Mouse (Mus musculus) neural tube, embryonic 14.5 days (tissue): Measurements from ENCODE around the gene Il19. TPM values are rescaled to one million over a fixed set of nuclear protein-coding genes. Genes with fewer than 3 reads are reported as not detected.

Experiments used
- ATAC-seq: fragments of 200-750 bp; cut with Nextera tagmentation; 2 replicates; pipeline ENCODE4 v1.8.0; 2017; ENCODE audit warnings: low read depth, mild to moderate bottlenecking, moderate TSS enrichment, moderate library complexity
- H3K27ac ChIP-seq: fragments of 300-500 bp; sonication (generic); 2 replicates; pipeline ENCODE4 v1.5.1; 2014; ENCODE audit warnings: low read depth, mild to moderate bottlenecking, control low read depth, low read length, moderate library complexity, mixed read lengths
- H3K27me3 ChIP-seq: fragments of 300-500 bp; sonication (generic); 2 replicates; pipeline ENCODE4 v1.6.1; 2014; ENCODE audit warnings: low read length; ENCODE audit not compliant: control insufficient read depth, insufficient read depth
- H3K36me3 ChIP-seq: fragments of 300-500 bp; sonication (generic); 2 replicates; pipeline ENCODE4 v1.6.1; 2014; ENCODE audit warnings: low read length, mixed read lengths; ENCODE audit not compliant: control insufficient read depth, insufficient read depth
- H3K4me1 ChIP-seq: fragments of 300-500 bp; sonication (generic); 2 replicates; pipeline ENCODE4 v1.6.1; 2014; ENCODE audit warnings: low read length; ENCODE audit not compliant: control insufficient read depth, insufficient read depth
- H3K4me2 ChIP-seq: fragments of 300-500 bp; sonication (generic); 2 replicates; pipeline ENCODE4 v1.6.1; 2014; ENCODE audit warnings: mild to moderate bottlenecking, low read depth, low read length, control low read depth
- H3K4me3 ChIP-seq: fragments of 300-500 bp; sonication (generic); 2 replicates; pipeline ENCODE4 v1.5.1; 2014; ENCODE audit warnings: low read depth, low read length, control low read depth, mixed read lengths
- H3K9ac ChIP-seq: fragments of 300-500 bp; sonication (generic); replicated peaks from 2 replicates; pipeline ENCODE4 v1.6.1; 2014; ENCODE audit warnings: low read depth, mild to moderate bottlenecking, control low read depth, low read length, mixed read lengths
- H3K9me3 ChIP-seq: fragments of 300-500 bp; sonication (generic); 2 replicates; pipeline ENCODE4 v1.6.1; 2016; ENCODE audit warnings: low read length; ENCODE audit not compliant: control insufficient read depth
- WGBS: fragments of 180-500 bp; shearing (Covaris S2); extraction: QIAGEN DNeasy Blood & Tissue Kit; methylation state at CpG from one replicate; pipeline ENCODE4 v1.1.7; 2014; 5-methylcytosine and 5-hydroxymethylcytosine counted together
- polyA plus RNA-seq: library from polyadenylated mRNA; unstranded; fragments of >200 nt; fragmentation: Nextera tagmentation; extraction: Ambion mirVana; gene quantifications from 2 replicates; pipeline ENCODE4 v1.2.1, GENCODE M21; 2014

Il19 gene
- polyA plus RNA-seq, 1 experiment from 2014 or later = not detected

GRCm38 (mm10) chr1:130938192-130938591, 1.7 kb downstream of the Il19 start:
- H3K9ac ChIP-seq = no peak overlapping the region
- 0 out of 2 replicates have a peak, but pooled peaks have one; percentile 41 for ATAC-seq
- H3K4me3 ChIP-seq = no peak overlapping the region
- H3K4me1 ChIP-seq = no peaks in the 10 kb centered on the region
- no peak overlapping the region for H3K27ac ChIP-seq
- no peaks in the 10 kb centered on the region for H3K36me3 ChIP-seq
- H3K9me3 ChIP-seq = no peaks in the 10 kb centered on the region
- H3K27me3 ChIP-seq = no peaks in the 10 kb centered on the region
- WGBS = 69% methylated on average over 7 of the region's 7 CpGs
- no peak overlapping the region for H3K4me2 ChIP-seq

GRCm38 (mm10) chr1:130937170-130937569, 2.7 kb downstream of the Il19 start:
- no peaks in the 10 kb centered on the region for H3K36me3 ChIP-seq
- H3K9ac ChIP-seq = no peak overlapping the region
- H3K4me3 ChIP-seq = no peak overlapping the region
- H3K27me3 ChIP-seq = no peaks in the 10 kb centered on the region
- no peaks in the 10 kb centered on the region for H3K9me3 ChIP-seq
- no peak overlapping the region for H3K4me2 ChIP-seq
- no peaks in the 10 kb centered on the region for H3K4me1 ChIP-seq
- H3K27ac ChIP-seq = no peak overlapping the region
- WGBS = 93% methylated on average over 4 of the region's 4 CpGs
- ATAC-seq = no peak

- Histone ChIP-seq H3K4me1 (no peaks in the 10 kb centered on the region), H3K9me3 (no peaks in the 10 kb centered on the region), H3K4me2 (no peak overlapping the region), H3K4me3 (no peak overlapping the region), H3K36me3 (no peaks in the 10 kb centered on the region), H3K9ac (no peak overlapping the region), H3K27ac (no peak overlapping the region), H3K27me3 (no peaks in the 10 kb centered on the region)
- no peak for ATAC-seq
- 49% methylated on average over 6 of the region's 6 CpGs for WGBS
These were observed 3.6 kb downstream of the Il19 start for GRCm38 (mm10) chr1:130936351-130936750.

DNA sequence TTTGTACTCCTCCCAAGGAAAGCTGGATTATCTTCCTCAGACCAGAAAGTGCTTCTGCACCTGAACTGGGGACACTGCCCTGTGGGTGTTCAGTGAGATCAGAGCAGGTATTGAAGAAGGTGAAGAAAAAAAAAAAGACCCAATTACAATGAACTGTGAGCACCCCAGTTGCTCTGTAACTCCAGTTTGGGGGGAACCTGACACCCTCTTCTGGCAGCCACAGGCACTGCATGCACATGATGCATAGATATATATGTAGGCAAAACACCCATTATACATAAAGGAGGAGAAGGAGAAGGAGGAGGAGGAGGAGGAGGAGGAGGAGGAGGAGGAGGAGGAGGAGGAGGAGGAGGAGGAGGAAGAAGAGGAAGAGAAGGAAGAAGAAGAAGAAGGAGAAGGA, 13.4 kb downstream of the Il19 start:
- no peaks in the 10 kb centered on the region for H3K36me3 ChIP-seq
- H3K9ac ChIP-seq = no peak overlapping the region
- no peaks in the 10 kb centered on the region for H3K9me3 ChIP-seq
- H3K4me3 ChIP-seq = no peak overlapping the region
- no peaks in the 10 kb centered on the region for H3K4me1 ChIP-seq
- H3K27me3 ChIP-seq = no peaks in the 10 kb centered on the region
- no peak for ATAC-seq
- no peak overlapping the region for H3K4me2 ChIP-seq
- no peak overlapping the region for H3K27ac ChIP-seq

DNA sequence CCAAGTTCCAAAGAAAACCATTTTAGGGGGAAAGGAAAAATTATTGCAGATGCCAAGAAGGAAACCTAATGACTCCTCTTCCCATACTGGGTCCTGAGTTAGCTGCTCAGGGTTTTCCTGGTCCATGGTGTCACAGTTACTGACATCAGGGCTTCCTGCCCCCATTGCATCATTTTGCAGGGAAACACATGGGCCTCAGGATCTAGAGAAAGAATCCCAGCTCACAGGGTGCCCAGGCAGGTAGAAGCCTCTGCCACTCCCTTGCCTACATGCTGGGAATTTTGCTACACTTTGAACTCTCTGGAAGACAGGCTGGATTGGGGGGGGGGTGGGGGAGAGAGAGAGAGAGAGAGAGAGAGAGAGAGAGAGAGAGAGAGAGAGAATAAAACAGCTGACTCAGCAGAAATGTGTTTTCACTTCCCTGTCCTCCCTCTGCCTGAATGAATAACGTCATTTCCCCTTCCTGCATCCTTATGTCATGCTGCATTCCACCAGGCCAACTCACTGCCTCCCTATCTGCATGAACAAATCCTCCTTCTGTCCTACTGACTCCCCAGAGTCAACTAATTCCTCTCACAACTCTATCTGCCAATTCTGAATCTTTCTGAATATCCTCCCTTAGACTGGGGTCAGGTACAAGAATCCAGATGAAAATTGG, 21.5 kb downstream of the Il19 start:
- Histone ChIP-seq H3K4me1 (no peaks in the 10 kb centered on the region), H3K36me3 (no peaks in the 10 kb centered on the region), H3K9me3 (no peaks in the 10 kb centered on the region), H3K9ac (no peak overlapping the region), H3K27me3 (no peaks in the 10 kb centered on the region), H3K4me2 (no peak overlapping the region), H3K27ac (no peak overlapping the region), H3K4me3 (no peak overlapping the region)
- WGBS = 33% methylated on average over 1 of the region's 1 CpGs
- no peak for ATAC-seq

- Histone ChIP-seq H3K9ac (no peak within 1 kb of the TSS), H3K9me3 (no peaks in the 10 kb centered on the region), H3K27me3 (no peaks in the 10 kb centered on the region), H3K4me1 (no peaks in the 10 kb centered on the region), H3K27ac (no peak within 1 kb of the TSS), H3K4me2 (no peak within 1 kb of the TSS), H3K4me3 (no peak within 1 kb of the TSS), H3K36me3 (no peaks in the 10 kb centered on the region)
- 78% methylated on average over 12 of the region's 12 CpGs for WGBS
- ATAC-seq = no peak
These were observed 28.4 kb downstream of the Il19 start, which contains the start of gene Il20 for GRCm38 (mm10) chr1:130911401-130912010. Il20 (minus strand) TSS chr1:130911451.

DNA sequence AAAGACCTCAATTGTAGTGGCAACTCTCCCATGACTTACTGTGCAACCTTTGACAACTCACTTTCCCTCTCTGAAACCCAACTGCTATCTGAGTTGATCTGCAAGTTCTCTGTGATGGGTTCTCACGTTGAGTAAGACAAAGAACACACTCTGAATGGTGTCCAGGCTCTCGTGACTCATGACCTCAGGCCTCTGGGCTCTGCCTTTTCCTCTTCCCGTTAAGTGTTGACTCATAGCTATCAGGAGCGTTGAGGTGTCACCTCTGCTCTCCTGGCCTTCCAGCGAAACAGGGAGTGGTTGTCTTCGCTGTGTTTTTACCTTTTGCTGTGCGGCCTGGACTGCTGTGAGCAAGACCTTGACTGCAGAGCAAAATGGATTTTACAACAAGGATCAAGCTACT, 37.4 kb downstream of the Il19 start:
- ATAC-seq = no peak
- no peaks in the 10 kb centered on the region for H3K4me1 ChIP-seq
- 87% methylated on average over 7 of the region's 7 CpGs for WGBS

DNA sequence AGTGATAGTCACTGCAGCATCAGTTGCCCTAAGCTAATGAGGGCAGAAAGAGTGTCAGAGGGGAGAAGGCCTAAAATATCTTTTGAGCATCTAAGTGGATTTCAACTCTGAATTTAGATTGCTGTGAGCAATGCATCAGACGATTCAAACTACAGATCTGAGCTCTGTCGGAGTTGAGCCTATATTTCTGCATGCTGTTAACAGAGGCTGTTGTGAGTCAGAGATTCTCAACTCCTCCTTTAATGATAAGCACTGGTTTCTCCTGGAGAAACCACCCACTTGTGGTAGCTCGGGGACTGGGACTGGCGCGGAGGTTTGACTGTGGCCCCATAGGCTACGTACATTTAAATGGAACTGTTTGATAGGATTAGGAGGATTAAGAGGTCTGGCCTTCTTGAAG, 45.4 kb downstream of the Il19 start:
- H3K27me3 ChIP-seq = no peaks in the 10 kb centered on the region
- no peak for ATAC-seq
- no peaks in the 10 kb centered on the region for H3K36me3 ChIP-seq
- H3K9me3 ChIP-seq = no peaks in the 10 kb centered on the region
- H3K27ac ChIP-seq = no peak overlapping the region
- H3K4me3 ChIP-seq = no peak overlapping the region
- 82% methylated on average over 6 of the region's 6 CpGs for whole genome bisulfite sequencing
- no peak overlapping the region for H3K4me2 ChIP-seq
- no peak overlapping the region for H3K9ac ChIP-seq
- no peaks in the 10 kb centered on the region for H3K4me1 ChIP-seq

More for the DNA sequence above, 37.4 kb downstream of the Il19 start:
- no peaks in the 10 kb centered on the region for H3K36me3 ChIP-seq
- no peak overlapping the region for H3K4me3 ChIP-seq
- no peaks in the 10 kb centered on the region for H3K27me3 ChIP-seq
- H3K27ac ChIP-seq = no peak overlapping the region
- H3K9me3 ChIP-seq = no peaks in the 10 kb centered on the region
- no peak overlapping the region for H3K4me2 ChIP-seq
- no peak overlapping the region for H3K9ac ChIP-seq

- Histone ChIP-seq H3K4me1 (no peaks in the 10 kb centered on the region), H3K27me3 (no peaks in the 10 kb centered on the region), H3K9ac (no peak overlapping the region), H3K9me3 (no peaks in the 10 kb centered on the region), H3K4me2 (no peak overlapping the region), H3K4me3 (no peak overlapping the region), H3K27ac (no peak overlapping the region), H3K36me3 (no peaks in the 10 kb centered on the region)
- 71% methylated on average over 9 of the region's 9 CpGs for WGBS
- no peak for ATAC-seq
These were observed 46.4 kb downstream of the Il19 start for GRCm38 (mm10) chr1:130893329-130894040.
